ENCODE assay signal across 8 mouse cellular contexts in genomic region chr19:5568470-5569140, GRCm38 (mm10). TPM values are rescaled to one million over a fixed set of nuclear protein-coding genes. Genes with fewer than 3 reads are reported as not detected.
DNase-seq lines count a peak whose midpoint lies in the region; ATAC-seq and TF ChIP-seq lines count a peak whose summit lies in the region.

No protein-coding gene starts in this region.

- peak; percentile 89 for TF ChIP-seq CTCF in heart, adult 2 months (IDR thresholded peaks at IDR 0.05)
- TF ChIP-seq CTCF in kidney, adult 2 months (conservative IDR thresholded peaks at IDR 0.05; ENCODE audit: insufficient read depth, insufficient read length, low read depth, low read length), result peak; percentile 83

- peak; percentile 68 for TF ChIP-seq EP300 in heart, adult 2 months (IDR thresholded peaks at IDR 0.05; ENCODE audit: insufficient read depth, low read depth, low read length)

- peak overlapping the region; percentile 63 for H3K9ac ChIP-seq in embryonic facial prominence, embryonic 12.5 days
- H3K9ac ChIP-seq in heart, adult 2 months (ENCODE audit: low read depth, low read length), result peak overlapping the region; percentile 86
- peak overlapping the region; percentile 66 for H3K9ac ChIP-seq in limb, embryonic 12.5 days (replicated peaks)
- H3K9ac ChIP-seq in midbrain, embryonic 14.5 days (replicated peaks; ENCODE audit: low read length), result peak overlapping the region; percentile 69; the same call in 1 of the 2 replicates

- H3K4me3 ChIP-seq in embryonic facial prominence, embryonic 12.5 days, result peak overlapping the region; percentile 67
- peak overlapping the region; percentile 89 for H3K4me3 ChIP-seq in heart, adult 2 months
- H3K4me3 ChIP-seq in kidney, adult 2 months (ENCODE audit: insufficient read depth, low read depth, low read length), result peak overlapping the region; percentile 82
- H3K4me3 ChIP-seq in limb, embryonic 12.5 days (replicated peaks), result peak overlapping the region; percentile 73
- H3K4me3 ChIP-seq in midbrain, embryonic 14.5 days (replicated peaks; ENCODE audit: low read depth, low read length), result peak overlapping the region; percentile 66

- H3K27me3 ChIP-seq in embryonic facial prominence, embryonic 12.5 days, result peaks cover 27% of the 10 kb centered on the region
- no peaks in the 10 kb centered on the region for H3K27me3 ChIP-seq in heart, adult 2 months (ENCODE audit: control insufficient read depth, insufficient read depth, low read length)
- H3K27me3 ChIP-seq in kidney, adult 2 months (replicated peaks; ENCODE audit: control insufficient read depth, insufficient read depth, low read length), result no peaks in the 10 kb centered on the region
- H3K27me3 ChIP-seq in limb, embryonic 12.5 days, result peaks cover 52% of the 10 kb centered on the region
- no peaks in the 10 kb centered on the region for H3K27me3 ChIP-seq in midbrain, embryonic 14.5 days (ENCODE audit: control insufficient read depth, insufficient read depth, low read length)

- H3K4me1 ChIP-seq in embryonic facial prominence, embryonic 12.5 days, result peaks cover 16% of the 10 kb centered on the region
- peaks cover 4% of the 10 kb centered on the region; the same call in 1 of the 2 replicates for H3K4me1 ChIP-seq in heart, adult 2 months (ENCODE audit: control insufficient read depth, insufficient read depth, low read length)
- peaks cover 16% of the 10 kb centered on the region; the same call in 1 of the 2 replicates for H3K4me1 ChIP-seq in kidney, adult 2 months (ENCODE audit: control insufficient read depth, insufficient read depth, low read length)
- H3K4me1 ChIP-seq in limb, embryonic 12.5 days (replicated peaks), result peaks cover 24% of the 10 kb centered on the region
- peaks cover 14% of the 10 kb centered on the region for H3K4me1 ChIP-seq in midbrain, embryonic 14.5 days (ENCODE audit: control insufficient read depth, insufficient read depth, low read length)

- no peaks in the 10 kb centered on the region for H3K9me3 ChIP-seq in embryonic facial prominence, embryonic 12.5 days
- H3K9me3 ChIP-seq in limb, embryonic 12.5 days, result no peaks in the 10 kb centered on the region
- no peaks in the 10 kb centered on the region for H3K9me3 ChIP-seq in midbrain, embryonic 14.5 days (ENCODE audit: control insufficient read depth, low read length)

- peak overlapping the region; percentile 79; the same call in 1 of the 2 replicates for H3K27ac ChIP-seq in embryonic facial prominence, embryonic 12.5 days
- H3K27ac ChIP-seq in heart, adult 2 months, result peak overlapping the region; percentile 96
- no peak overlapping the region for H3K27ac ChIP-seq in kidney, adult 2 months (ENCODE audit: insufficient read depth, low read depth, low read length)
- no peak overlapping the region for H3K27ac ChIP-seq in limb, embryonic 12.5 days
- peak overlapping the region; percentile 80 for H3K27ac ChIP-seq in midbrain, embryonic 14.5 days (replicated peaks; ENCODE audit: low read depth, low read length)

- peak; percentile 1; the same call in 1 of the 2 replicates for ATAC-seq in embryonic facial prominence, embryonic 12.5 days (ENCODE audit: insufficient number of reproducible peaks, insufficient read depth, low FRiP score, low TSS enrichment)
- ATAC-seq in limb, embryonic 12.5 days (ENCODE audit: insufficient number of reproducible peaks, insufficient read depth, low FRiP score, low TSS enrichment, low read depth), result 0 out of 2 replicates have a peak, but pooled peaks have one; percentile 1
- 0 out of 2 replicates have a peak, but pooled peaks have one; percentile 3 for ATAC-seq in midbrain, embryonic 14.5 days (ENCODE audit: low FRiP score, low TSS enrichment)

- TF ChIP-seq POLR2A in heart, adult 2 months (IDR thresholded peaks at IDR 0.05; ENCODE audit: insufficient read depth, low read depth, low read length), result no peak
- no peak for TF ChIP-seq POLR2A in kidney, adult 2 months (IDR thresholded peaks at IDR 0.05; ENCODE audit: low read depth, low read length)

- peaks cover 1% of the 10 kb centered on the region; the same call in 1 of the 2 replicates for H3K79me2 ChIP-seq in heart, adult 2 months (replicated peaks; ENCODE audit: control insufficient read depth, insufficient read depth, low read length)

- H3K4me2 ChIP-seq in embryonic facial prominence, embryonic 12.5 days (replicated peaks), result peak overlapping the region; percentile 95
- peak overlapping the region; percentile 90 for H3K4me2 ChIP-seq in limb, embryonic 12.5 days
- H3K4me2 ChIP-seq in midbrain, embryonic 14.5 days (ENCODE audit: low read length), result peak overlapping the region; percentile 87

- H3K36me3 ChIP-seq in embryonic facial prominence, embryonic 12.5 days, result no peaks in the 10 kb centered on the region
- no peaks in the 10 kb centered on the region for H3K36me3 ChIP-seq in heart, adult 2 months (ENCODE audit: control insufficient read depth, insufficient read depth, low read length)
- no peaks in the 10 kb centered on the region; the same call in 1 of the 2 replicates for H3K36me3 ChIP-seq in kidney, adult 2 months (ENCODE audit: control insufficient read depth, insufficient read depth, low read length)
- H3K36me3 ChIP-seq in limb, embryonic 12.5 days, result no peaks in the 10 kb centered on the region
- H3K36me3 ChIP-seq in midbrain, embryonic 14.5 days (ENCODE audit: control insufficient read depth, insufficient read depth, low read length), result peaks cover 10% of the 10 kb centered on the region

- WGBS in embryonic facial prominence, embryonic 12.5 days, result 8% methylated on average over 27 of the region's 27 CpGs
- 6% methylated on average over 27 of the region's 27 CpGs for WGBS in heart, adult 2 months
- WGBS in kidney, adult 2 months, result 4% methylated on average over 27 of the region's 27 CpGs
- WGBS in limb, embryonic 12.5 days, result 10% methylated on average over 27 of the region's 27 CpGs
- WGBS in midbrain, embryonic 14.5 days, result 7% methylated on average over 27 of the region's 27 CpGs

- intact Hi-C loops in heart, adult 2 months (cut with DNase I), result loop anchor here (1.0 to 2.0 kb wide), 4 partner anchors 34 to 68 kb away; partner anchors contain the start of gene Rela

- peak; percentile 92 for DNase-seq in 3T3-L1 (ENCODE audit: low read depth, low spot score)
- DNase-seq in adrenal gland, postnatal 36 days, result peak; percentile 83 to 88
- DNase-seq in heart, adult 2 months, result peak; percentile 84 to 85
- peak; percentile 88 for DNase-seq in kidney, adult 2 months
- peak; percentile 93 for DNase-seq in midbrain, embryonic 14.5 days
- peak; percentile 78 for DNase-seq in spleen, adult 12 weeks (ENCODE audit: low spot score)

RNA-seq across cellular contexts. Expression of gene Ap5b1, which starts 0.8 kb away (rescaled TPM):
- total RNA-seq in adrenal gland, postnatal 36 days (2021), result 1 to 10 TPM; 7.8 to 8.3 TPM
- 2.8 and 3.2 TPM in 2 replicates for polyA plus RNA-seq in embryonic facial prominence, embryonic 12.5 days (2016; fragmentation: Nextera tagmentation; extraction: Ambion mirVana)
- total RNA-seq in heart, adult 2 months (2021), result 1 to 10 TPM; 3.0 to 3.3 TPM
- 3.0 and 3.1 TPM in 2 replicates for polyA plus RNA-seq in heart, adult 2 months (2012; rRNA removed)
- 10.2 and 13.3 TPM in 2 replicates for polyA plus RNA-seq in kidney, adult 2 months (2012; rRNA removed)
- polyA plus RNA-seq in limb, embryonic 12.5 days (2016; fragmentation: Nextera tagmentation; extraction: Ambion mirVana), result 1.8 TPM in 2 replicates
- 1.6 and 2.8 TPM in 2 replicates for polyA plus RNA-seq in midbrain, embryonic 14.5 days (2014; fragmentation: Nextera tagmentation; extraction: Ambion mirVana)

RNA-seq across cellular contexts. Expression of gene Ovol1, which starts 8.2 kb away (rescaled TPM):
- total RNA-seq in adrenal gland, postnatal 36 days (2021), result not detected
- 1.3 and 1.6 TPM in 2 replicates for polyA plus RNA-seq in embryonic facial prominence, embryonic 12.5 days (2016; fragmentation: Nextera tagmentation; extraction: Ambion mirVana)
- not detected for total RNA-seq in heart, adult 2 months (2021)
- 0.04 TPM in 1 of 2 replicates, not detected in the other for polyA plus RNA-seq in heart, adult 2 months (2012; rRNA removed)
- polyA plus RNA-seq in kidney, adult 2 months (2012; rRNA removed), result 9.0 and 10.4 TPM in 2 replicates
- polyA plus RNA-seq in limb, embryonic 12.5 days (2016; fragmentation: Nextera tagmentation; extraction: Ambion mirVana), result 1.2 TPM in 2 replicates
- polyA plus RNA-seq in midbrain, embryonic 14.5 days (2014; fragmentation: Nextera tagmentation; extraction: Ambion mirVana), result not detected in 2 replicates

RNA-seq across cellular contexts. Expression of gene Rnaseh2c, which starts 33.1 kb away (rescaled TPM):
- 100 to 1,000 TPM; 124 to 139 TPM for total RNA-seq in adrenal gland, postnatal 36 days (2021)
- polyA plus RNA-seq in embryonic facial prominence, embryonic 12.5 days (2016; fragmentation: Nextera tagmentation; extraction: Ambion mirVana), result 148 and 158 TPM in 2 replicates
- total RNA-seq in heart, adult 2 months (2021), result 10 to 100 TPM; 50.2 to 58.6 TPM
- polyA plus RNA-seq in heart, adult 2 months (2012; rRNA removed), result 18.7 and 37.1 TPM in 2 replicates
- polyA plus RNA-seq in kidney, adult 2 months (2012; rRNA removed), result 55.1 and 62.3 TPM in 2 replicates
- polyA plus RNA-seq in limb, embryonic 12.5 days (2016; fragmentation: Nextera tagmentation; extraction: Ambion mirVana), result 171 and 193 TPM in 2 replicates
- 46.8 and 58.8 TPM in 2 replicates for polyA plus RNA-seq in midbrain, embryonic 14.5 days (2014; fragmentation: Nextera tagmentation; extraction: Ambion mirVana)

RNA-seq across cellular contexts. Expression of gene Kat5, which starts 41.4 kb away (rescaled TPM):
- 10 to 100 TPM; 66.2 to 68.2 TPM for total RNA-seq in adrenal gland, postnatal 36 days (2021)
- polyA plus RNA-seq in embryonic facial prominence, embryonic 12.5 days (2016; fragmentation: Nextera tagmentation; extraction: Ambion mirVana), result 61.3 and 63.7 TPM in 2 replicates
- total RNA-seq in heart, adult 2 months (2021), result 10 to 100 TPM; 27.0 to 27.5 TPM
- 36.1 and 56.9 TPM in 2 replicates for polyA plus RNA-seq in heart, adult 2 months (2012; rRNA removed)
- polyA plus RNA-seq in kidney, adult 2 months (2012; rRNA removed), result 60.3 and 67.4 TPM in 2 replicates
- polyA plus RNA-seq in limb, embryonic 12.5 days (2016; fragmentation: Nextera tagmentation; extraction: Ambion mirVana), result 56.3 and 60.1 TPM in 2 replicates
- 49.5 and 58.3 TPM in 2 replicates for polyA plus RNA-seq in midbrain, embryonic 14.5 days (2014; fragmentation: Nextera tagmentation; extraction: Ambion mirVana)

RNA-seq across cellular contexts. Expression of gene Snx32, which starts 58.3 kb away (rescaled TPM):
- total RNA-seq in adrenal gland, postnatal 36 days (2021), result 10 to 100 TPM; 11.1 to 12.1 TPM
- 11.9 and 15.2 TPM in 2 replicates for polyA plus RNA-seq in embryonic facial prominence, embryonic 12.5 days (2016; fragmentation: Nextera tagmentation; extraction: Ambion mirVana)
- 1 to 10 TPM; 3.9 to 5.2 TPM for total RNA-seq in heart, adult 2 months (2021)
- 11.4 and 13.0 TPM in 2 replicates for polyA plus RNA-seq in heart, adult 2 months (2012; rRNA removed)
- 14.7 and 16.3 TPM in 2 replicates for polyA plus RNA-seq in kidney, adult 2 months (2012; rRNA removed)
- 9.3 and 10.1 TPM in 2 replicates for polyA plus RNA-seq in limb, embryonic 12.5 days (2016; fragmentation: Nextera tagmentation; extraction: Ambion mirVana)
- polyA plus RNA-seq in midbrain, embryonic 14.5 days (2014; fragmentation: Nextera tagmentation; extraction: Ambion mirVana), result 89.8 and 98.4 TPM in 2 replicates

Comparison
In these comparisons a context has a peak if more than half of its experiments do, and no peak if none do; other contexts are left out.
1. H3K27ac ChIP-seq: peak in embryonic facial prominence, embryonic 12.5 days (single experiment), heart, adult 2 months (single experiment) and midbrain, embryonic 14.5 days (single experiment); none in kidney, adult 2 months (single experiment) and limb, embryonic 12.5 days (single experiment).
2. Peak in every context shown above with its lines, with median percentiles within 50 percentile points of each other: DNase-seq, ATAC-seq, H3K4me2 ChIP-seq, H3K4me3 ChIP-seq and H3K9ac ChIP-seq.